Mouse (Mus musculus) embryo, embryonic 11.5 days (tissue): ENCODE measurements at regions not wholly inside any gene's neighbourhood (a gene's known extent, or its start where the extent isn't known, plus 50 kb on each side); places are given as distances from the start of the nearest gene placed in this dataset.
"Not testable (repeated sequence)": the region's sequence is repeated elsewhere in the genome, so short reads cannot be mapped to it uniquely, and the experiment has no call there.

ENCODE experiments used
- DNase-seq: peaks from one replicate; pipeline ENCODE4 v3.0.0-alpha.2; 2012; ENCODE audit warnings: low read depth, low spot score

DNA sequence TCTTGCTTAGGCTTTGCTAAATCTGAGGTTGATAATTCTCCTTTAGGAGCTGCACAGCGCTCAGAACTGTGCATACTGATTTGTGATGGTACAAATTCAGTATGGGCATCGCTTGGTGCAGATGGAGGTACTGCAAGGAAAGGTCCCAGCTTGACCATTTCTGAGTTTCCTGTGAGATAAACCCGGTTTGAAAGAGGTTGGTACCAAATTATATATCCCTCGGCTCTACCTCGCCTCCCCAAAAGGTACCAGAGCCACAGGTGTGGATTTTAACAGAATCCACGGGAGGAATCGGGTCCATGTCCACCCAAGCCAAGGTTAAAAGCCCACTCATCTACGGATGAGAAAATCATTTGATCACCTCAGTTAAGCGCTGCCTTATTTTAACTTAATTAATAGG lies 172.5 kb upstream of the Zfp808 start:
- not testable (repeated sequence) for DNase-seq

DNA sequence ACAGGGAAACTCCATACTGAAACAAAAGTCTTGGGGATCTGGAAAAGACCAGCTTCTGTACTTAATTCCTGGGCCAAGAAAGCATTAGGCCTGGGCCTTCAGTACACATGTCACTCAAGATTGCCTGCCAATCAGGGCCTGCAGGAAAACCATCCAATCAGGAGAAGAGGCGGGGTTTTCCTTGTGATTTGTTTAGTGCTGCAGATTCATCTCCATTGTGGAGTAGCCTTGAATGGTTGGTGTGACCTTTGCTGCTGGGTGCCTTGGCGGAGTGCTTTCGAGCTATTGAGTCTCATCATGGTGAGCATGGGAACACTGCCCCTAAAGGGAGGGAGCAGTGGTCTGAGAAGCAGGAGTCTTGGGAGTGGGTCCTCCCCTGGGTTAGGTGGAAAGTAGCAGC lies 150.8 kb upstream of the Zfp808 start:
- not testable (repeated sequence) for DNase-seq

DNA sequence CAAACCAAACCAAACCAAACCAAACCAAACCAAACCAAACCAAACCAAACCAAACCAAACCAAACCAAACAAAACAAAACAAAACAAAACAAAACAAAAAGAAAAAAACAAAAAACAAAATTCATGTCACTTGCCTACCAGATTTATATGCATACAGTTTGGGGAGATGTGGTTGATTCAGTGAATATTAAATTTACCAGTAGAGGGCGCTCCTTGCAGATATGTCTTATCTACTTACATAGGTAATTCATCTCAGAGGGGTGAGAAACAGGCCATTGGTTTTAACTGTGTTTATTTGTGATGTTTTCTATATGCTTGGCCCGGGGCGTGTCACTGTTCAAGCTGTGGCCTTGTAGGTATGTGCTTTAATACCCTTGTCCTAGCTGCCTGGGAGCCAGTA lies 133.2 kb upstream of the Zfp808 start:
- not testable (repeated sequence) for DNase-seq

- not testable (repeated sequence) for DNase-seq
Observed at GRCm38 (mm10) chr13:61998803-61999202, 130.9 kb upstream of the Zfp808 start.

GRCm38 (mm10) chr13:62007321-62007720 lies 122.4 kb upstream of the Zfp808 start:
- not testable (repeated sequence) for DNase-seq

GRCm38 (mm10) chr13:62015424-62016167 lies 114.1 kb upstream of the Zfp808 start:
- peak; percentile 29 for DNase-seq

DNA sequence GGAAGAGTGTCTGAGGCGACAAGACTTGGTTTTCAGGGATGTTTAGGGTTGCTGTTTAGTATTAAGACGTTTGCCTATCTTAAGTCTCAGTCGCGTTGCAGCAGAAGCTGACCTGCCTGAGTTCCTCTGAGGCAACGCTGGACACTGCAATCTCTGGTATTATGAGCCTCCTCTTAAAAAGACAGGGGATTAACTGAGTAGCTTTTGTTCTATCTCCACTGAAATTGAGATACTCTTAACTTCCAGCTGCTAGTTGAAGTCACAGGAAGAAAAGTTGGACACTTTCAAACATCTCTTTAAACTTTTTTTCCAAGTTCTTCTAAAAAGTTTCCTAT lies 113.6 kb upstream of the Zfp808 start:
- not testable (repeated sequence) for DNase-seq

GRCm38 (mm10) chr13:62037646-62038045 lies 92.0 kb upstream of the Zfp808 start:
- DNase-seq = not testable (repeated sequence)

DNA sequence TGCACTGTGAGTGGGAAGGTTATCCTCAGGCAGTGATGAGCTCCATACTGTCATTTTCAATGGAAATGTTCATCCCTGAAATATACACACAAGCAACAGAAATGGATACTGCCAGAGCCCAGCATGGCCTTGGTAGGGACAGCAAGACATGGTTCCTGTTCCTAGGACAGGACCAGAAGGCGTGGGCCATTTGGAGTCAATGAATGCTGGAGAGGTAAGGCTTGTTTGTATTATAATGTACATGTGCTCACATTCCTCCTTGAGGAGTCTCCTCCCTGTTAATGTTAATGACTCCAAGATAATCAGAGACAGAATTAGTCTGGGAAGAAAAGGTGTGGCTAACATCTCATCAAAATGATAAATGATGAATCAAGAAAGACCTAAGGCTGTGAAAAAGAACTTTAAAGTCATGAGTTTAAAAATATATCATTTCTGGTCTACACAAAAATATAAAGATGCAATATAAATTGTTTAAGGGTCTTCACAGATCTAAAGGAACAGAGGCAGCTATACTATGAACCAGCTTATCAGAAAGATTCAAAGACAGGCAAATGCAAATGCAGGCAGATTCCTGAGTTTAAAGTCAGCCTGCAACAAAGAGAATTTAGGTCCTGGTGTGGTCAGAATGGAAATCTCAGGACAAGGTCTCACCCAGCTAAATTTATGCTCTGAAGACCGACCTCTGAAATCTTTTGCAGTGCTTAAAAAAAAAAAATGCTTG lies 51.6 kb upstream of the Zfp808 start:
- not testable (repeated sequence) for DNase-seq

DNA sequence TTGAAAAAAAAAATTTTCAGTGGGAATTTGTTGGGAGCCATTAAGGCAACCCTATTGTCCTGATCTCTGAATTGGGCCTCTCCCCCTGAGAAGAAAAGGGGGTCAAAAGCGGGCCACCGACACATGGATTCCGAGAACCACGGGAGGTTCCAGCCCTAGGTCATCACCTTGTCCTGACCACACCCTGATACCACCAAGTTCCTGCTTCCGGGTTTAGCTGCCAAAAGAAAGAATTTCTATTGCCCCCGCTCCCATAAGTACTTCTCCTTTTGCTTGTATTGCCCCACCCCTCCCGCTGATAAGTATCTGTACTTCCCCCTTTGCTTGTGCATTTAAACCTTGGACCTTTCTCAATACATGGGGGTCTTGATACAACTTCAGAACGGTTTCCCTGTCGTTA lies 50.8 kb upstream of the Zfp808 start:
- DNase-seq = not testable (repeated sequence)
